Mouse (Mus musculus): ENCODE measurements at regions not wholly inside any gene's neighbourhood (a gene's known extent, or its start where the extent isn't known, plus 50 kb on each side); places are given as distances from the start of the nearest gene placed in this dataset.

DNA sequence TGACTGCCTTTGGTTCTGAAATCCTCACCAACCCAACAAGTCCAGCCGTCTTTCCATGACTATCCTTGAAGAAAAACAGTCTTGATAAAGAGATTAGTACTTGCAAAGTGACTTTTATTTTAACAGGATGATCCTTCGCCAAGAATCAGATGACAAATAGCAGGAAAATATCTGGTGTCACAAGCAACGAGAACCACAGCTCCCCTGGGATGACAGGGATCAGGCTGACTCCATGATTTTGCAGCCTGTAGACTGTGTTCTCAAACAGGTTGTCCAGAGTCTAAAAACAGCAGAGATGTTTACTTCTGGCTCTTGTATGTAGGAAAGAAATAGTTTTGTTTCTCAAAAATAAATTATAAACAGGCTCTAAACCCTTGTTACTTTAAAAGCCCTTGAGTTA lies 63.3 kb downstream of the Tmem18 start:
- Histone ChIP-seq H3K4me3 (no peak overlapping the region), H3K27ac (no peak overlapping the region), H3K36me3 (no peaks in the 10 kb centered on the region), H3K9me3 (replicated peaks) (no peaks in the 10 kb centered on the region), H3K4me1 (0 out of 2 replicates have a peak, but pooled peaks cover 2% of the 10 kb centered on the region), H3K27me3 (ENCODE audit: low read depth, poor library complexity, severe bottlenecking) (no peaks in the 10 kb centered on the region)
- no peak for DNase-seq (ENCODE audit: low spot score)
- 66% methylated on average over 3 of the region's 3 CpGs for WGBS

DNA sequence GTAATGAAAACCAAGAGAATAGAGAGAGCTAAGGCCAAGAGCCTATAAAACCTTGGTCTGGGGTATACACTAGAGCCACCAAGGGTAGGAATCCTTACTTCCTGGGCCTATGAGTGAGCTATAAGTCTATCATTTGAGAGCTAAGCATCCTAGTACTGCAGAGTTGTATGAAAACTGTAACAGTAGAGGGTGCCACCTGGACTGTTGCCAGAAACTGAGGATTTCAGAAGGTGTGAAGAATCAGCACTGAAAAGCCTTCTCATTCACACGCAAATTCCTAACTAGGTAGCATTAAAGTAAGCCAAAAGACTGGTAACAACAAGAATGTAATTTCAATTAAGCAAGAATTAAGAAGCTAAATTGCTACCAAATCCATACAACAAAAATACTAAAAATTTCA lies 67.3 kb downstream of the Tmem18 start:
- Histone ChIP-seq H3K4me3 (no peak overlapping the region), H3K36me3 (no peaks in the 10 kb centered on the region), H3K4me1 (0 out of 2 replicates have a peak, but pooled peaks cover 2% of the 10 kb centered on the region), H3K9me3 (replicated peaks) (no peaks in the 10 kb centered on the region), H3K27me3 (ENCODE audit: low read depth, poor library complexity, severe bottlenecking) (no peaks in the 10 kb centered on the region), H3K27ac (no peak overlapping the region)
- 81% methylated on average over 1 of the region's 1 CpGs for WGBS
- no peak for DNase-seq (ENCODE audit: low spot score)

DNA sequence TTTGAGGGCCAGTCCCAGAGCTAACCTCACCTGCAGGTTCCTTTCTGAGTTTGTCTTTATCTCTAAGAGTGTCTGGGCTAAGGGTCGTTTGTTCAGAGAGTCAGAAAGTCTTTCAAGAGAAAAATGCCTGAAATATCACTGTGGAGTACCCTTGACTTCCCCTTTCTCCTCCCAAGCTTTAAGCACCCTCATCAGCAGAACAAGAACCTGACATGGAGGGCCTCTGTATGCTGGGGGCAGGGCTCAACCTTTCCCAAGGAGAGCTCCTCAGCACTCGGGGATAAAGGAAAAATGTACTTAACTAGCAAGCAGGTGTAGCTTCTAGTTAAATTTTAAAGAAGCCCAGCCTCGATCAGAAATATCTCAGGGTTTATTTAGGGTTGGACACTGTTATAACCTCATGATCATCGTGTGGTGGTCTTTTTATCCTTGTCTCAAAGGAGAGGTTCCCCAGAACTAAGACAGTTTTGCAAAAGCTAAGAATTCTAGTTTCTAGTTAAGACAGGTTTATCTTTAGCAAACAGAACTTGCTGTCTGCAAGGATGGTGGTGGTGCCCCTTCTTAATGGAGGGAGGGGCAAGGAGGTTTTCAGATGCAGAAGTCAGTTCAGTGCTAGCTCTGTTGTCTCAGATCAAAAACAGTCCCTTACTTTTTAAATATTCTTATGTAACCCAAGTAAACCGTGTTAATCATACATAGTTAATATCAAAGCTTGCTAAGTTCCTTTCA lies 70.3 kb downstream of the Tmem18 start:
- H3K36me3 ChIP-seq, result no peaks in the 10 kb centered on the region
- H3K9me3 ChIP-seq (replicated peaks), result no peaks in the 10 kb centered on the region
- no peak for DNase-seq (ENCODE audit: low spot score)
- no peak overlapping the region for H3K4me3 ChIP-seq
- no peaks in the 10 kb centered on the region for H3K4me1 ChIP-seq
- WGBS, result 77% methylated on average over 5 of the region's 5 CpGs
- no peaks in the 10 kb centered on the region for H3K27me3 ChIP-seq (ENCODE audit: low read depth, poor library complexity, severe bottlenecking)
- H3K27ac ChIP-seq, result no peak overlapping the region

DNA sequence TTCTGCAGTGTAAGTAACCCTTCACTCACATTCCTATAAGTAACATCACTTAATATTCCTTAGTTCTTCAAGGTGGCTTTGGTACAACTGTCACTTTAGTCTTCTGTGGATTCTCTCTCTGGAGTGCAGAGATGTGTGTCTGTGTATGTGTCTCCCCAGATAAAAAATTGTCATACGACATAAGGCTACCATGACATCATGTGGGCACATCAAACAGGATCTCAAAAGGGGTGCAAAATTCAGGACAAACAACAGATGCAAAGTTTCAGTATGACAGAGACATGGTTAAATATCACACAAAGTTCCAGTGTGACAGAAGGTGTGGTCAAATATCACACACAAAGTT lies 70.8 kb downstream of the Tmem18 start:
- Histone ChIP-seq H3K9me3 (replicated peaks) (no peaks in the 10 kb centered on the region), H3K4me1 (no peaks in the 10 kb centered on the region), H3K27ac (no peak overlapping the region), H3K36me3 (no peaks in the 10 kb centered on the region), H3K27me3 (ENCODE audit: low read depth, poor library complexity, severe bottlenecking) (no peaks in the 10 kb centered on the region), H3K4me3 (no peak overlapping the region)
- DNase-seq (ENCODE audit: low spot score), result no peak
- 91% methylated on average over 1 of the region's 1 CpGs for WGBS

DNA sequence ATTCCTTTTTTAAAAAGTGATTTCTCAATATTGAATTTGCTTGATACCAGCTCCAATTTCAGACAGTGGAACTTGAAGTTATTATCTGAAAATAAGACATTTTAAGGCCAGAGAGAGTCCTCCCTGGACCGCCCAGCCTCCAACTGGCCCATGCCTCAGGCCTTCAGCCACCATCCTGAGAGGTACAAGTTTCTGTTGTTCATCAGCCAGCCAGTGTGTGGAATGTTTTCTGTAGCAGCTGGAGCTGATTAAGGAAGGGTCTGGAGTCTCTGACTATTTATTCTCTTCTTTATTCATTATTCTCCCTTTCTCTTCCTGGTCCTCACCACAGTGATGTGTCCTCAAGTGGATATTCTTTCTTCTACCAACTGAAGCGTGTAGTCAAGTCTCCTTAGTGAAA lies 94.6 kb downstream of the Tmem18 start:
- Histone ChIP-seq H3K27ac (no peak overlapping the region), H3K36me3 (no peaks in the 10 kb centered on the region)

DNA sequence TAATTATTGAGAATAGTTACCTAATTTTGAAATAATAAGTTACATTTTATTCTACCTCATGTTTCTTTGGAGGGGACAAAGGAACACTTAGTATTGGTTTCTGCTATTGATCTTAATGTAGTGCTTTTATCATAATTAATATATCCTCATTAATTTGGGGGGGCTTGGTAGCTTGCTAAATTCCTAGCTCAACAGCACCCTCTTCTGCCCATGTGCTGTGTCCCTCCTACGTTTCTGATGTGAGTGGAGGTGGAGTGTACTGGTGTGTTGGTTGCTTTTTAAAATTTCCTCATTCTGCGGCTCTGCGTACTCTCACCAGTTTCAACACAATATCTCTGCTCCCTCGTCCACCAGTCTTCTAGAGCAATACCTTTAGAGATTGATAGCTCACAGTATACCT lies 105.8 kb downstream of the Tmem18 start:
- DNase-seq (ENCODE audit: low spot score), result no peak

More for the DNA sequence above, 94.6 kb downstream of the Tmem18 start:
- Histone ChIP-seq H3K4me3 (no peak overlapping the region), H3K9me3 (replicated peaks) (no peaks in the 10 kb centered on the region), H3K27me3 (ENCODE audit: low read depth, poor library complexity, severe bottlenecking) (no peaks in the 10 kb centered on the region), H3K4me1 (peaks cover 11% of the 10 kb centered on the region)
- peak; percentile 45 for DNase-seq (ENCODE audit: low spot score)
- WGBS, result 65% methylated on average over 2 of the region's 2 CpGs

DNA sequence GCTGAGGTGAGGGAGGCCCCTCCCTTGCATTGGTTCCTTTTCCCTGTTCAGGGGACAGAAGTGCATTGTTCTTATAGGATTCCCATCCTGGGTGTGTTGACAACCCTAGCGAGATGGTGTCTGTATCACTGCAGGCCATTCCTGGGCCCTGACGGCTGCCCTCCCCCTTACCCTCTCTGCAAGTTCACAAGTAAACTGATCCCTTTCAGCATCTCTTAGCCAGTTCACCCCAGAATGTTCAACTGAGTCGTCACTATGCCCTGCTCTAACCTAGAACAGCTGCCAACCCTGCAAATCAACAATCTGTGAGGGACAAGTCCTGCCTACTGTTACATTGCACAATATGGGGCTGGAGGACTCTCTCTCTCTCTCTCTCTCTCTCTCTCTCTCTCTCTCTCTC lies 109.3 kb downstream of the Tmem18 start:
- Histone ChIP-seq H3K4me1 (peaks cover 11% of the 10 kb centered on the region), H3K4me3 (no peak overlapping the region), H3K27ac (no peak overlapping the region), H3K27me3 (ENCODE audit: low read depth, poor library complexity, severe bottlenecking) (no peaks in the 10 kb centered on the region), H3K9me3 (replicated peaks) (no peaks in the 10 kb centered on the region), H3K36me3 (no peaks in the 10 kb centered on the region)
- DNase-seq (ENCODE audit: low spot score), result no peak
- WGBS, result 39% methylated on average over 3 of the region's 3 CpGs

More for the DNA sequence above, 105.8 kb downstream of the Tmem18 start:
- peaks cover 11% of the 10 kb centered on the region for H3K4me1 ChIP-seq
- 76% methylated on average over 4 of the region's 4 CpGs for WGBS
- no peak overlapping the region for H3K4me3 ChIP-seq
- no peaks in the 10 kb centered on the region for H3K36me3 ChIP-seq
- H3K9me3 ChIP-seq (replicated peaks), result no peaks in the 10 kb centered on the region
- H3K27me3 ChIP-seq (ENCODE audit: low read depth, poor library complexity, severe bottlenecking), result no peaks in the 10 kb centered on the region
- no peak overlapping the region for H3K27ac ChIP-seq

DNA sequence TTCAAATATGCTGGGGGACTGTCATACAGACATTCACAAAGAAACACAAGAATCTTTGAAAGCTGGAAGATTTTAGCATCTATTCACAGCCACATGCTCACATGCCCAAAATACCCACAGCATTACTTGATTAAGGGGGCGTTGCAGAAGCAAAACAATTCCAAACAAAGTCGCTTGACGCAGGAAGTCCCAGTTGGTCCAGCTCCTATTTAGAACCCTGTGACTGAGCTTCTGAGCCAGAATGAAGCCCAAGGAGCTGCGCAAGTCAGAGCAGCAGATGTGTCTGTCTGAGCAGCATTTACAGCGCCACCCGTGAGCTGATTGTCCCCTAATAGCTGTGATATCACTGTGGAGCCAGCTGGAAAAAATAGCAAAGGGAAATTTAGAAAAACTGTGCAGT lies 114.0 kb downstream of the Tmem18 start:
- no peaks in the 10 kb centered on the region for H3K36me3 ChIP-seq
- H3K27ac ChIP-seq, result no peak overlapping the region
- H3K9me3 ChIP-seq (replicated peaks), result no peaks in the 10 kb centered on the region
- H3K4me1 ChIP-seq, result peaks cover 10% of the 10 kb centered on the region
- WGBS, result 86% methylated on average over 6 of the region's 6 CpGs
- no peak overlapping the region for H3K4me3 ChIP-seq
- no peak for DNase-seq (ENCODE audit: low spot score)
- H3K27me3 ChIP-seq (ENCODE audit: low read depth, poor library complexity, severe bottlenecking), result no peaks in the 10 kb centered on the region

DNA sequence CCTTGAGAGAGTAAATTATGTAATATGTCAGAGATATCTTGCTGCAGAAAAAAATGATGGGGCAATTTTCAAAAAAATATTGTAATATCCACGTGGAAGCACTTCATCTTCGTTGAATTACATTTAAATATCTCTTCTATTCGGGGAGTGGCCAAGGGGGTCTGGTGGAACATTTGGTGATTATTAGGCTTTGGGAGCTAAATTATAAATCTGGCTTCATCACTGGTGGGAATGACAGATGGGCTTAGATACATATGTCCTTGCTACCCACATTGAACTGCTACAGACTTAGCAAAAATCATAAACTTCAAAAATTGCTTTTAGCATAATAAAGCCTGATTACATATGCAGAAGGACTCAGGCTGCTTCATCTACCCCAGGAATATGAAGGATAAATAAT lies 119.5 kb downstream of the Tmem18 start:
- Histone ChIP-seq H3K27ac (no peak overlapping the region), H3K36me3 (no peaks in the 10 kb centered on the region), H3K4me3 (no peak overlapping the region), H3K9me3 (replicated peaks) (no peaks in the 10 kb centered on the region), H3K4me1 (peaks cover 8% of the 10 kb centered on the region; the same call in 1 of the 2 replicates), H3K27me3 (ENCODE audit: low read depth, poor library complexity, severe bottlenecking) (no peaks in the 10 kb centered on the region)
- no peak for DNase-seq (ENCODE audit: low spot score)
- WGBS, result 91% methylated on average over 3 of the region's 3 CpGs

DNA sequence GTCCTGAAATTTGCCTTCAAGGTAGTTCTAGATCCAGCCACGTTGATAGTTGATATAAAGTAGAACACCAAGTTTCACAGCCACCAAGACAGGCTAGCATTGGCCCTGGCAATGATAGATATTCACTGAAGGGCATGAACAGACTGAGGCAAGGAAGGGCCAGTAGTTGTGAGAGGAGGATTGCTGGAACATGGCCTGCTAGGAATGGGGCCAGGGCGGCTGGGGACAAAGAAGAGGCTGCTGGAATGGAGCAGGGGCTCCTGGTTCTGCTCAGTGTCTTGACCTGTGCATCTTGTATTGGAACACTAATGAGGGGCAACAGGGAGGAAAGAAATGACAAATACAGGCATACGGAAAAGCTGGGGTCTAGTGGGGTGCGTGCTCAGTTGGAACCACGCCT lies 123.0 kb downstream of the Tmem18 start:
- 83% methylated on average over 5 of the region's 5 CpGs for WGBS
- H3K36me3 ChIP-seq, result no peaks in the 10 kb centered on the region
- no peaks in the 10 kb centered on the region for H3K9me3 ChIP-seq (replicated peaks)
- no peak overlapping the region for H3K4me3 ChIP-seq
- no peak overlapping the region for H3K27ac ChIP-seq
- no peaks in the 10 kb centered on the region for H3K27me3 ChIP-seq (ENCODE audit: low read depth, poor library complexity, severe bottlenecking)
- H3K4me1 ChIP-seq, result peaks cover 20% of the 10 kb centered on the region
- no peak for DNase-seq (ENCODE audit: low spot score)

DNA sequence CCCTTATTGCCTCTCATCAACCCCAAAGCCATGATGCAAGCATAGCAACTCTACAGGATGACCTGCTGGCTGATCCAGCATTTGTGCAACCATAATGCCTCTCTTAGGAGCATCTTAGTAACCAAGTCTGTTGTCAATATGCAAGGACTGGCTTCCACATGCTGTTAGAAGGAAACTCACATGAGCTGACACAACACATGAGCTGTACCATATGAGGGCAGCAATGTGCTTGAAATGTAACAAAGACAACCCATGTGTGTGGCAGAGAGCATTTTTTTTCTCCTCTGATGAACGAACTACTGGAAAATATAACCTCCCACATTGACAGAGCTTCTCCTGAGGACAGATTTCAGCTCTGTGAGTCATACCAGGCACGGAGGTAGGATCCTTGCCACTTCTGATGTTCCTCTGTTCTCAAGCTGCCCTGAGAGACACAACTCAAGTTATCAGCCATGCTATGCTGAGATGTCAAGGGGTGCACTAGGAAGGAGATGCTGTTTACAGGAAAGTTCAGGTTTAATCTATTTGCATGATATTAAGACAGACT lies 124.5 kb downstream of the Tmem18 start:
- 87% methylated on average over 2 of the region's 2 CpGs for WGBS
- DNase-seq (ENCODE audit: low spot score), result no peak

DNA sequence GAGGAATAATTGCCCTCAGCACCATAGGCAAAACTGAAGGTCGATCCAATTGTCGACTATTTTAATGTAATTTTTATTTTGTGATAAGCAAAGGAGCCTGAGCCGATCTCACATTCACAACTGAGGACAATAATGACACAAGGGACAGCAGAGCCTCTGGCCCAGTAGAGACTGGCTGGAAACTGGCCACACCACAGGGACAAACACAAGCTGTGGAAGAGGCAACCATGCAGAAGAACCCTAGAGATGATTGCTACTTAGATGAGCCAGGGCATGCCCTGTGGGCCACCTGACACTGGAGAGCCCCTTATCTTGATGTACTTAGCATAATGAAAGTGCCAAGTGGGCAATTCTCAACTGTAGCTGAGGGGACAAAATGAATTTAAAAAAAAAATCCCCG lies 126.3 kb downstream of the Tmem18 start:
- Histone ChIP-seq H3K27ac (no peak overlapping the region), H3K9me3 (replicated peaks) (no peaks in the 10 kb centered on the region), H3K36me3 (no peaks in the 10 kb centered on the region), H3K4me3 (no peak overlapping the region), H3K27me3 (ENCODE audit: low read depth, poor library complexity, severe bottlenecking) (no peaks in the 10 kb centered on the region), H3K4me1 (peaks cover 20% of the 10 kb centered on the region)
- WGBS, result 73% methylated on average over 4 of the region's 4 CpGs
- no peak for DNase-seq (ENCODE audit: low spot score)

More for the DNA sequence above, 124.5 kb downstream of the Tmem18 start:
- no peaks in the 10 kb centered on the region for H3K36me3 ChIP-seq
- H3K4me1 ChIP-seq, result peaks cover 20% of the 10 kb centered on the region
- no peaks in the 10 kb centered on the region for H3K27me3 ChIP-seq (ENCODE audit: low read depth, poor library complexity, severe bottlenecking)
- no peak overlapping the region for H3K27ac ChIP-seq
- H3K4me3 ChIP-seq, result no peak overlapping the region
- H3K9me3 ChIP-seq (replicated peaks), result no peaks in the 10 kb centered on the region

DNA sequence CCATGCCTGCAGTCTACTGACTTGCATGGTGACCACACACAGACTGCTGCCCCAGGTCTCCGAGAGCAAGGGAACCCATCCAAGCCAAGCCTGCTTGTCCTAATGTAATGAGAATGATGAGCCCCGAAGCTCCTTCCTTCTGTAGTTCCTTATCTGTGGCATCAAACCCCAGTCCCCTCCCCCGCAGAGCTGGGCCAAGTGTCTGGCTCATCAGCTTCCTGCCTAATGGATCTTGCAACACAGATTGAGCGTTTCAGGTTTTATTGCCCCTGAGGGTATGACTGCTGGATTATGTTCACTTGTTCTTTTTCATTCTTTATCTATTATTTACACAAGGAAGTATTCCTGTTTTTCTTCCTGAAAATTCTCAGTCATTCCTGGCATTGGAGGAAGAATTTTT lies 142.5 kb downstream of the Tmem18 start:
- Histone ChIP-seq H3K4me3 (no peak overlapping the region), H3K27me3 (ENCODE audit: low read depth, poor library complexity, severe bottlenecking) (no peaks in the 10 kb centered on the region), H3K36me3 (no peaks in the 10 kb centered on the region), H3K27ac (no peak overlapping the region), H3K9me3 (replicated peaks) (no peaks in the 10 kb centered on the region), H3K4me1 (no peaks in the 10 kb centered on the region)
- DNase-seq (ENCODE audit: low spot score), result no peak
- WGBS, result 37% methylated on average over 4 of the region's 4 CpGs

DNA sequence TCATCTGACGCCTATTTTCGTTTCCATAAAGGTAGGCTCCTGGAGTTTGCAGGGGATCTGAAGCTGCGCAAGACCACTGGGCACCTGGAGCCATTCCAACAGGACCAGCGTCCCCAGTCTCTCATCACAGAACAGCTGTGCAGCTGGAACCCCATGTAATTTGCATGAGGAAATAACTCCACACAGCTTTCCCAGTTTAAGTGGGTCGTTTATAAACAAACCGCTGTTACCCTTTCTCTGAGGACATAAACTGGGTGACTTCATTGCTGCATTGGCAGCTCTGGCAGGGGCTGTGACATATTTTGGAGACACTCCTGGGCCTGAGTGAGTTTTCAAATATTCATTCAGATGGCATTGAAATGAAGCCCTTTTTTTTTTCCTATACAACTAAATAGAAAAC lies 145.2 kb downstream of the Tmem18 start:
- Histone ChIP-seq H3K27ac (no peak overlapping the region), H3K4me1 (no peaks in the 10 kb centered on the region), H3K36me3 (no peaks in the 10 kb centered on the region), H3K4me3 (no peak overlapping the region), H3K27me3 (ENCODE audit: low read depth, poor library complexity, severe bottlenecking) (no peaks in the 10 kb centered on the region), H3K9me3 (replicated peaks) (no peaks in the 10 kb centered on the region)
- 85% methylated on average over 6 of the region's 6 CpGs for WGBS
- no peak for DNase-seq (ENCODE audit: low spot score)

Data from limb, embryonic 10.5 days (tissue).